Mouse (Mus musculus): Measurements from ENCODE around the gene Flt3l. TPM values are rescaled to one million over a fixed set of nuclear protein-coding genes. Genes with fewer than 3 reads are reported as not detected.
"Not testable (repeated sequence)": the region's sequence is repeated elsewhere in the genome, so short reads cannot be mapped to it uniquely, and the experiment has no call there.

The Flt3l gene
- polyA plus RNA-seq, 1 experiment from 2014 or later: 2.7 TPM

GRCm38 (mm10) chr7:45153052-45153451 is 16.8 kb upstream of the Flt3l start:
- WGBS: 96% methylated on average over 2 of the region's 2 CpGs
- Histone ChIP-seq H3K4me2 (peak overlapping the region; percentile 58; the same call in 1 of the 2 replicates), H3K4me1 (peaks cover 14% of the 10 kb centered on the region; the same call in 1 of the 2 replicates), H3K36me3 (peaks cover 18% of the 10 kb centered on the region), H3K27ac (0 out of 2 replicates have a peak overlapping the region, but pooled peaks have one; percentile 99), H3K4me3 (peak overlapping the region; percentile 78; the same call in 1 of the 2 replicates)
- H3K9ac ChIP-seq; H3K9me3 ChIP-seq; H3K27me3 ChIP-seq; ATAC-seq (ENCODE audit: insufficient number of reproducible peaks, low FRiP score, low TSS enrichment, low read depth): not testable (repeated sequence)

- H3K9me3 ChIP-seq: no peaks in the 10 kb centered on the region
- no peak overlapping the region for H3K4me2 ChIP-seq
- no peak overlapping the region for H3K4me3 ChIP-seq
- H3K27ac ChIP-seq: no peak overlapping the region
- H3K9ac ChIP-seq: no peak overlapping the region
- H3K4me1 ChIP-seq: peaks cover 14% of the 10 kb centered on the region; the same call in 1 of the 2 replicates
- WGBS: 33% methylated on average over 11 of the region's 11 CpGs
- H3K36me3 ChIP-seq: peaks cover 26% of the 10 kb centered on the region
- no peak for ATAC-seq (ENCODE audit: insufficient number of reproducible peaks, low FRiP score, low TSS enrichment, low read depth)
- H3K27me3 ChIP-seq: no peaks in the 10 kb centered on the region
Measured at GRCm38 (mm10) chr7:45151303-45151702, 15.1 kb upstream of the Flt3l start.

GRCm38 (mm10) chr7:45150321-45150720 is 14.1 kb upstream of the Flt3l start:
- H3K27ac ChIP-seq: no peak overlapping the region
- H3K4me2 ChIP-seq: no peak overlapping the region
- no peaks in the 10 kb centered on the region for H3K27me3 ChIP-seq
- no peaks in the 10 kb centered on the region for H3K9me3 ChIP-seq
- H3K36me3 ChIP-seq: peaks cover 36% of the 10 kb centered on the region
- H3K4me3 ChIP-seq: no peak overlapping the region
- 42% methylated on average over 4 of the region's 4 CpGs for WGBS
- H3K9ac ChIP-seq: no peak overlapping the region
- no peak for ATAC-seq (ENCODE audit: insufficient number of reproducible peaks, low FRiP score, low TSS enrichment, low read depth)
- H3K4me1 ChIP-seq: peaks cover 11% of the 10 kb centered on the region; the same call in 1 of the 2 replicates

- Histone ChIP-seq H3K9ac (no peak overlapping the region), H3K4me2 (no peak overlapping the region), H3K4me1 (peaks cover 5% of the 10 kb centered on the region; the same call in 1 of the 2 replicates), H3K36me3 (peaks cover 44% of the 10 kb centered on the region), H3K27me3 (no peaks in the 10 kb centered on the region), H3K27ac (no peak overlapping the region), H3K4me3 (no peak overlapping the region), H3K9me3 (no peaks in the 10 kb centered on the region)
- 74% methylated on average over 6 of the region's 6 CpGs for WGBS
- no peak for ATAC-seq (ENCODE audit: insufficient number of reproducible peaks, low FRiP score, low TSS enrichment, low read depth)
Measured at GRCm38 (mm10) chr7:45149545-45149944, 13.3 kb upstream of the Flt3l start.

GRCm38 (mm10) chr7:45148534-45149098 is 12.4 kb upstream of the Flt3l start:
- H3K9ac ChIP-seq: no peak overlapping the region
- H3K4me3 ChIP-seq: no peak overlapping the region
- H3K9me3 ChIP-seq: no peaks in the 10 kb centered on the region
- H3K27ac ChIP-seq: no peak overlapping the region
- 58% methylated on average over 4 of the region's 4 CpGs for WGBS
- no peak overlapping the region for H3K4me2 ChIP-seq
- peaks cover 53% of the 10 kb centered on the region for H3K36me3 ChIP-seq
- no peak for ATAC-seq (ENCODE audit: insufficient number of reproducible peaks, low FRiP score, low TSS enrichment, low read depth)
- no peaks in the 10 kb centered on the region for H3K27me3 ChIP-seq
- peaks cover 4% of the 10 kb centered on the region; the same call in 1 of the 2 replicates for H3K4me1 ChIP-seq

- no peak for ATAC-seq (ENCODE audit: insufficient number of reproducible peaks, low FRiP score, low TSS enrichment, low read depth)
- H3K27ac ChIP-seq: no peak overlapping the region
- 88% methylated on average over 11 of the region's 11 CpGs for WGBS
- no peak overlapping the region for H3K9ac ChIP-seq
- H3K4me2 ChIP-seq: no peak overlapping the region
- H3K27me3 ChIP-seq: no peaks in the 10 kb centered on the region
- H3K9me3 ChIP-seq: no peaks in the 10 kb centered on the region
- H3K36me3 ChIP-seq: peaks cover 60% of the 10 kb centered on the region
- H3K4me1 ChIP-seq: no peaks in the 10 kb centered on the region
- no peak overlapping the region for H3K4me3 ChIP-seq
Measured at GRCm38 (mm10) chr7:45147899-45148298, 11.7 kb upstream of the Flt3l start.

GRCm38 (mm10) chr7:45147267-45147666 is 11.0 kb upstream of the Flt3l start:
- Histone ChIP-seq H3K4me1 (no peaks in the 10 kb centered on the region), H3K4me3 (no peak overlapping the region), H3K4me2 (no peak overlapping the region), H3K36me3 (peaks cover 66% of the 10 kb centered on the region), H3K27ac (no peak overlapping the region), H3K9ac (no peak overlapping the region), H3K27me3 (no peaks in the 10 kb centered on the region), H3K9me3 (no peaks in the 10 kb centered on the region)
- WGBS: 91% methylated on average over 11 of the region's 11 CpGs
- ATAC-seq (ENCODE audit: insufficient number of reproducible peaks, low FRiP score, low TSS enrichment, low read depth): no peak

GRCm38 (mm10) chr7:45145460-45145859 is 9.2 kb upstream of the Flt3l start:
- ATAC-seq (ENCODE audit: insufficient number of reproducible peaks, low FRiP score, low TSS enrichment, low read depth): no peak
- 92% methylated on average over 8 of the region's 8 CpGs for WGBS
- H3K4me2 ChIP-seq: no peak overlapping the region

GRCm38 (mm10) chr7:45144368-45145174 is 8.3 kb upstream of the Flt3l start:
- ATAC-seq (ENCODE audit: insufficient number of reproducible peaks, low FRiP score, low TSS enrichment, low read depth): no peak
- no peak overlapping the region for H3K27ac ChIP-seq
- WGBS: 85% methylated on average over 13 of the region's 13 CpGs
- H3K9me3 ChIP-seq: no peaks in the 10 kb centered on the region
- H3K4me1 ChIP-seq: no peaks in the 10 kb centered on the region; the same call in 1 of the 2 replicates
- H3K4me3 ChIP-seq: no peak overlapping the region
- H3K27me3 ChIP-seq: no peaks in the 10 kb centered on the region
- no peak overlapping the region for H3K4me2 ChIP-seq
- H3K36me3 ChIP-seq: peaks cover 72% of the 10 kb centered on the region
- H3K9ac ChIP-seq: no peak overlapping the region

More at GRCm38 (mm10) chr7:45145460-45145859, 9.2 kb upstream of the Flt3l start:
- Histone ChIP-seq H3K4me3 (no peak overlapping the region), H3K9me3 (no peaks in the 10 kb centered on the region), H3K27ac (no peak overlapping the region), H3K36me3 (peaks cover 72% of the 10 kb centered on the region), H3K4me1 (no peaks in the 10 kb centered on the region), H3K27me3 (no peaks in the 10 kb centered on the region), H3K9ac (no peak overlapping the region)

- Histone ChIP-seq H3K4me3 (no peak overlapping the region), H3K36me3 (peaks cover 52% of the 10 kb centered on the region), H3K9me3 (no peaks in the 10 kb centered on the region), H3K27me3 (no peaks in the 10 kb centered on the region), H3K4me1 (no peaks in the 10 kb centered on the region; the same call in 1 of the 2 replicates), H3K4me2 (no peak overlapping the region), H3K27ac (no peak overlapping the region), H3K9ac (no peak overlapping the region)
- WGBS: 85% methylated on average over 5 of the region's 5 CpGs
- ATAC-seq (ENCODE audit: insufficient number of reproducible peaks, low FRiP score, low TSS enrichment, low read depth): no peak
Measured at GRCm38 (mm10) chr7:45141914-45142313, 5.7 kb upstream of the Flt3l start.

GRCm38 (mm10) chr7:45141319-45141718 is 5.1 kb upstream of the Flt3l start:
- no peak for ATAC-seq (ENCODE audit: insufficient number of reproducible peaks, low FRiP score, low TSS enrichment, low read depth)
- Histone ChIP-seq H3K9ac (no peak overlapping the region), H3K36me3 (peaks cover 46% of the 10 kb centered on the region), H3K9me3 (no peaks in the 10 kb centered on the region), H3K4me2 (no peak overlapping the region), H3K4me3 (no peak overlapping the region), H3K27ac (no peak overlapping the region), H3K4me1 (no peaks in the 10 kb centered on the region; the same call in 1 of the 2 replicates), H3K27me3 (no peaks in the 10 kb centered on the region)
- 92% methylated on average over 3 of the region's 3 CpGs for WGBS

Data from limb, embryonic 15.5 days (tissue).